Mouse (Mus musculus): ENCODE measurements at regions not wholly inside any gene's neighbourhood (a gene's known extent, or its start where the extent isn't known, plus 50 kb on each side); places are given as distances from the start of the nearest gene placed in this dataset.

DNA sequence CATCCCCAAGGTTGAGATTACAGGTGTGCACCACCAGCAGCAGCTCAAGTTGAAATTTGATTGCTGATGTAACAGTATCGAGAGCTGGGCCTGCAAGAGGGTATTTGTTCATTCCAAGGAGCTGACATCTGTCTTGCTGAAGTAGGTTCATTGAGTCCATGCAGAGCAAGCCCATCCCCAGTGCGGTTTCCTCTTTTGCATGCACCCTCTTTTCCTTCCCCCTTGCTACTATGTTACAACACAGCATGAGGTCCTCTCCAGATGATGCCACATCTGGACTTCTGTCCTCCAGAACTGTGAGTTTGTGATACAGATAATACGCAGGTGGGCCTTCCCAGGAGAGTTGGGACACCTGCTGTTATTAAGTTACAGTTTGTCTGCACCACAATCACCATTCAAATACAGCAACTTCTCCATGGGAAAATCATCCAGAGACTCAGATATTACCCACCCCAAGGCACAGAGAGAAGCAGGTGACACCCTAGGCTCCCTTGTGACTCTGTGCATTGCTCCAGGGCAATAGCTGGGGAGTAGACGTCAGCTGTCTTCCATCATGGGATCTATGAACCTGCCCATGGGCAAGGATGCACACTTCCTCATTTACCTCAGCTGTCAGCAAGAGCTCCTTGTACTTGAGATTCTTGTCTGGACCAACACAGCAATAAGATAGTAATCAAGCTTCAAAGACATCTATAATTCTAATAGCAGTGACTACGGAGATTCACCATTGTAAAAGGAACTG lies 137.8 kb downstream of the Ets2 start:
- DNase-seq = no peak

DNA sequence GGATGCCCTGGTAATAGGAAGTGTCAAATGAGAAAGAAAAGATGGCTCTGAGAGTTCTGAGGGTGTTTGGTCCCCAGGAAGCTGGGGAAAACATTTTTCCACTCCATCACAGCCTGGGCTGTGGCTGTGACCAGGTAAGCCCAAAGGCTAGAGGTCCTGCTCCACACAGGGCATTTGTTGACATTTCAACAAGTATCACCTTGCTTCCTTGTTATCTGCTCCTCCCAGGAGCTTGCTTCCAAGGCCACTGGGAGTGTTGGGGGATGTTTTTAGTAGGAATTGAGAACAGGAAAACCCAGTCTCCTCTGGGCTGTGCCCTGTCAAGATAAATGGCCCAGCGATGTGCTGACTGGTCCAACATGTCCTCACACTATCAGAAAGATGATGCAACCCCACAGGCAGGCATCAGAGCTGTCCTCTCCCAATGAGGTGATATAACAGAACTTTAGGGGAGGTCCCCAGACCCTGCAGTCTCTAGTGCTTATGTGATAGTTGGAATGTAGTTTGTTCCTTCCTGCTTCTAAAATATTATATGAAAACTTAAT lies 137.1 kb downstream of the Ets2 start:
- no peak for DNase-seq

DNA sequence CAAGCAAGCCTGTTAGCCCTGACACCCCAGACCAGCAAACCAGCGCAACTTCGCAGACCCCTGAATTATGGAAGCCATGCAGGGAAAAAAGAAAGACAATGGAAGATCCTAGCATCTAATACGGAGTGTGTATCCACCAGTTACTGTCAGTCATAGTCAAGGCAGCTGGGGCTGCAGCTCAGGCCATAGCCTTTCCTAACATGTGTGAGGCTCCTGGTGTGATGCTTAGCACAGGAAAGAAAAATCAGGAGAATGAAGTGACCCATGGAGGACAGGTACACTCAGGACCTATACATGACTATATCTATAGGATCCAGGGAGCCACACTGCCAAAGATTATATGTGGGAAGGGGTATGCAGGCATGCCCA lies 136.6 kb downstream of the Ets2 start:
- no peak for DNase-seq

DNA sequence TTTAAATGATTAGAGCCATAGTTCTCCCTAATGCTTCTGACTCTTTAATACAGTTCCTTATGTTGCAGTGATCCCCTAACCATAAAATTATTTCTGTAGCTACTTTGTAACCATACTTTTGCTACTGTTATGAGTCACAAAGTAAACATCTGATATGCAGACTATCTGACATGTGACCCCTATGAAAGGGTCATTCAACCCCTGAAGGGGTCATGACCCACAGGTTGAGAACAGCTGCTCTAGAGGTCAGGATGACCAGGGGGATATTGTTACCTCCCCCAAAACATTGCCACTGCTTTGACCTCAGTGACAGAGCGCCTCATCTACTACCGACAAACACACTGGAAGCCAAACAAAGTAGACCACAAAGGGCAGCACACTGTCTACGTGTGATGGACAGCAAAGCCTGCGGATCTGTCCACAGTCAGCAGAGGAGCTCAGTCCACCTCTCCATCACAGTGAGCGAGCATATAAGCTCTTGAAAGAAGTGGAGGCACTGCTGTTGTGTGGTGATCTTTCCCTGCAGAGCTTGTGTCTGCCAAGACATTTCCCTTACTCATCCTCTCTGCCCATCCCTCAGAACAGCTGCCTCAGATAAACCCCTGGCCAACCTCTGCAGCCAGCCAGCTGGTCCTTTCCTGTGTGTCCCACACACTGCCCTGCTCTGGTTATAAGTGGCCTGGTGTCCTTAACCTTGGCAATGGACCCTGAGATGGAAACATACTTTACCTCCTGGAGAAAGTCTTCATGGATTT lies 136.0 kb downstream of the Ets2 start:
- DNase-seq = no peak

DNA sequence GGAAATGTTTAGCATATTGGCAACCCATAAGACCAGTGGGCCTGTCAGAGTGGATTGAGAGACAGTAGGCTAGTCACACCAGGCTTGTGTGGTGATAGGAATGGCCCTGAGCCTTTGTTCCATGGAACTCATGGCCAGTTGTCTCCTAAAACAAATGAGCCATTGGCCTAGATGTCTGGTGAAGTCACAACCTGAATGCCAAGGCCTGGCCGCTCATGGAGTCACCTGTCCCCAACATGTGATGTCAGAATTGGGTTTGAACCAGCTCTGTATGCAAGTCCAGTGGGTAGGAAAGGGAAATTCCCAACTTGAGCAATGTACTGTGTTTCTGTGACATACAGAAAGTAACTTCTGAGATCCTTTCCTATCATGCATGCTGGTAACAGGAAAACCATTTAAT lies 134.1 kb downstream of the Ets2 start:
- no peak for DNase-seq

DNA sequence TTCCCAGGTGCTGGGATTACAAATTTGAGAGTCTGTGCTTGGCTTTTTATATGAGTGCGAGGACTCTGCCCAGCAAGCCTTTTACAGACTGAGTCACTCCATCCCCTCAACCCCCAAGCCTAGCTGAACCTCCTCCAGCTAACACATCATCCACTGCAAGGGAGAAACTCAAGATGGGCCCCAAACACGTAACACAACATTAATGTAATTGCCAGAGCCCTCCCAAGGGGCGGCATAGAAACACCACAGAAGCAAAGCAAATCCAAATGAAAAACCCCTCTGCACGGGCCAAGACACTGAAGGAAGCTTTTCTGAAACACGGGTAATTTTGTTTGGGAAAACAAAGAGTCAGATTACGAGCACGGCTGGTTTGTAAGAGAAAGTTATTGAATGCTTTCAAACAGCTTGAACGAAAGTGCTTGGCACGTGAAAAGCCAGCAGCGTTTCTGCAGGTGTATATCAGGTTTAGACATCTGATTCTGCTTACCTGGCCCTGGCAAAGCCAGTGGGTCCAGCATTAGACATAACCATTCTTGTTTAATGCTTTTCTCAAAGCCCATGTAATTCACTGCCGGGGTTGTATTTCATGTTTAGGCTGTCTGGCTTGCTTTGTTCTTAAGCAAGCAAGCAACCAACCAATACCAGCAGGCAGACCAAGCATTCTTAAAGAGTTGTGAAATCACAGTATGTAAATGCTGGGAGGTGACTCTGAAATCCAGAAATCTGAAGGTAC lies 132.8 kb downstream of the Ets2 start:
- no peak for DNase-seq

DNA sequence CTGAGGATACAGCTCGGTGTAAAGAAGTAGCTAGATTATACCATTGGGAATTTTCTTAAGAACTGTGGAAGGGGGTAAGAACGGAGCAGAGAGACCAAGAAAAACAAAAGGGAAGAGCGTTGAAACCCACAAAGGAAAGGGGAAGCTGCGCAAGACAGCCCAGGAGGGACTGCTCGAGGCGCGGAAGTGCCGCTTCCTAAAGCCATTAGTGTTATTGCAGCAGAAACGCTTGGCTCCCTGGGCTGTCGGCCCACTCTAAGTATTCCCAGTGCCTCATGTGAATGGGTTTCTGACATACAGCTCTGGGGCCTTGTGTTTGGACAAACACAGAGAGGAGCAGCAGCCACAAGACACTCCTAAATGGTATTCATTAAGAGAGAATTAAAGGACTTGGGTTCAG lies 131.6 kb downstream of the Ets2 start:
- DNase-seq = no peak

DNA sequence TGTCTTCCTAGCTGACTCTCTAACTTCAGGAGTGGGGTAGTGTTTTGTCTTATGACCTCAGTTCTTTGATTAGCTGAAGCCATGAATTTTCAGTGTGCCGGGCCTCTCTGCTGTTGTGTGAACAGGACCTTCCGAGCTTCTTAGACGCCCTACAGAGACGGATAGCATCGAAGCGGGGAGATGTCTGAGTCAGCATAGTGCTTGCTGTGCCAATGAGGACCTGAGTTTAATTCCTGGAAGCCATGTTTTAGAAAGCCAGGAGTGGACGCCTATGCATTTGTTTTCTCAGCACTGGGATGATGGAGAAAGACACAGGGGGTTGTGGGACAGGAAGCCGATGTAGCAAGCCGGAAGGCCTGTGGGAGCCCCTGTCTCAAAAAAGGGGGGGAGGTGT lies 130.5 kb downstream of the Ets2 start:
- no peak for DNase-seq

DNA sequence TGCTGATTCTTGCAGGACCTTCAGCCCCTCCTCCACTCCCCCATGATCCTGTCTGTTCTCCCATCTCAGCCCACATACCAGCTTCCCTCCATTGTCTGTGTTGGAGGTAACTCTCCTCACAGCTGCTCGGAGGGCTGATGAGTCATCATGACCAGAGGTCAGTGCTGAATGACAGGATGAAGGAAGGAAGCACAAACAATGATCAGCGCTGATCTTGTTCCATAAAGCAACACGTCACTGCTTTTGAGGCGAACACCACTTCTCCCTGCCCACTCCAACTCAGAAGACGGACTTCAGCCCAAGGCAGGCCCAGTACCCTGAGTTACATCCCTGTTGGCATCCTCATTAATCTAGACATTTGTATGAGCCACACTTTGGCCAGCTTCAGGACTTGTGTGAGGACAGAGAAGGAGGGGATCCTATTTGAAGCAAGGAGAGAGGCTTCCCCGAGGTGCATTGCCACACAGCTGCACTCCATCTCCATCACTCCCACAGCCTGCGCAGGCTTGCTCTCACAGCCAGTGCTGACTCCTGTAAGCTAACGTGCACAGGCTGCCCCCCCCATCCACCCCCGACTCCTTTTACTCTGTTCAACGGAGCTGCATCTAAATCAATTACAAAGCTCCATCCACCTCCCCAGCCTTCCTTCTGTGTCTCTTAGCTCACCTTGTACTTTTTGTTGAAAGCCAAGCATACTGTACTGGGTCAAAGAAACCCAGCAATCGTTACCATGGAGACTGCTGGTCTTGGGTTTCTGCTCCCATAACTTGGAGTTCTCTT lies 129.9 kb downstream of the Ets2 start:
- peak; percentile 23 for DNase-seq

DNA sequence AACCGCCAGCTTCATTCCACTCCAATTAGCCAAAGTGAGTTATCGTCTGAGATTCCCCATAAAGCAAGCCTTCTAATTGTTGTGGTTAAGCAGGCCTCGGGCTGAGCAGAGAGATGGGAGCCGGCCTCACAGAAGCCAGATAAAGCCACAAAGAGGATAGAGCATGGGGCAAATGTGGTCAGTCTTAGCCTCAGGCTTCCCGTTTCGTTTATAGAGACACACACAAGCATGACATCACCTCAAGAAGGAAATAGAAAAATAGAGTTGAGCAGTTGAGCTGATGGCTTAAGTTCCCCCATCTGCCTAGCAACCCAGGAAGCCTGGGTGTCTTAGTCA lies 125.5 kb downstream of the Ets2 start:
- no peak for DNase-seq

DNA sequence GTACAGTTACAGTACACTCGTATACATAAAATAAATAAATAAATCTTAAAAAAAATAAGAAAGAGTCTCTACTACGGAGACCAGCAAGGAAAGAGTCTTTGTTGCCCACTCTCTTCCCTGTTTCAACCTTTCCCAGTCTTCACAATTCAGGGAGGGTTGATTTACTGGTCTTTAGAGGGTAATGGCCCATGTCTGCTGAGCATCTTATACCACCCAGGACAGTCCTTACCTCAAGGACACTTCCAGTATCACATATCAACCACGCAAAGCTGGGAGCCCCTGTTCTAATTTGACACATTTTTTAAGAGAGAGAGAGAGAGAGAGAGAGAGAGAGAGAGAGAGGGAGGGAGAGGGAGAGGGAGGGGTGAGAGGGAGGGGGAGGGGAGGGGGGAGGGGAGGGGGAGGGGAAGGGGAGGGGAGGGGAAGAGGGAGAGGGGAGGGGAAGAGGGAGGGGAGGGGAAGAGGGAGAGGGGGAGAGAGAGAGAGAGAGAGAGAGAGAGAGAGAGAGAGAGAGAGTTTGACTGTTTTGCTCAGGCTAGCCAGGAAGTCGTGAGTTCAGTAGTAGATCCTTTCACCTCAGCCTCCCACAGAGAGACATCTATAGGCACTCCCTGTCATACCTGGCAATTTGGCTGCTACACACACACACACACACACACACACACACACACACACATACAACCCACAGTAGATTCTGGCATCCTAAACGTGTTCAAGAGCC lies 125.0 kb downstream of the Ets2 start:
- no peak for DNase-seq

DNA sequence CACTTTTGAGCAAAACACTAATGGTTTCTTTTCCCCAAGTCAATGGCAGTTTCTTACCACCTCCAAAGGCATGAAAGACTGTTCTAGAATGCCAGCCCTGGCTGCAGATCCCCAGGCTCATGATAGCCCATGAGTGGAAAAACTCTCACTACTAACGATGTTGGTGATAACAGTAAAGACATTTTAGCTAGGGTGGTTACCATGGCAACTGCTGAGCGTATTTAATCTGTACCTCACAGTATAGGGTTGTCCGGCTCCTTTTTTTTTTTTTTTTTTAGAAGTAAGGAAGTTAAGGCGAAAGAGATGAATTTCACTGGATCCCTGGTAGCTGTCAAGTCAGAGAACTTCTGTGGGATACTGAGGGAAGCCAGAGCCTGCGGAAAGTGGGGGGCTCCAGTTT lies 123.8 kb downstream of the Ets2 start:
- DNase-seq = no peak

DNA sequence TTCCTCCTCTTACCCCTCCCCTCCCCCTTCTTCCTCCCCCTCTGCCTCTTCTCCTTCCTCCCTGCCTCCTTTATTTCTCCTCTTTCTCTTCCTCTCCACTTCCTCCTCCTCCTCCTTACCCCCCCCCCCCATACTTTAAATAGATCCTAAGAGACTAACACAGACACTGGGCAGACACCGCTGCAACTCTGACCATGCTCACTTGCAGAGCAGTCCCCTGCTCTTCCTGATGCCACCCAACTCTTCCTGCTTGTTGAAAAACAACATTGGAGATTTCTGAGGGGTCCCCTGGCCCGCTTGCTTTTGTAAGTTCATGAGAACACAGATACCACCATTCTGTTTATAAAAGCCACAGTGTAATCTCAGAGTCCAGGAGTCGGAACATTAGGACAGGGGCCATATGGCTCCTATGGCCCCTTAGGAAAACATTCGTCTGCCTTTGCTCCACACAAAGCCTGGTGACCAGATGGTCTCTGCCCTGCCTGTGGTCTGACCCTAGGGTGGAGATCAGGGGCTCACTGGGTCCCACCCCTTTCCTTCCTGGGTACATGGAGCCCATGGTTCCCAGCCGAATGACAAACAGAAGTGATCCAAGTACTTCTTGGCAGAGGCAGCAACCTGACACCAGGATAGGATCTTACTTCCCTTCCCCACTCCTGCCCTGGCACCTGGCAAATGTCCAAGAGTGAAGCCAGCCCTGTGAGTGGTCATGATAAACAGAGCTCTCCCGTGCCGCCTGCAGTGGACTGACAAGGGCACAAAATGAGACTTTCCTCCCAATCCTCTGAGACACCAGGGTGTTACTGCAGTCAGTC lies 123.1 kb downstream of the Ets2 start:
- DNase-seq = no peak

DNA sequence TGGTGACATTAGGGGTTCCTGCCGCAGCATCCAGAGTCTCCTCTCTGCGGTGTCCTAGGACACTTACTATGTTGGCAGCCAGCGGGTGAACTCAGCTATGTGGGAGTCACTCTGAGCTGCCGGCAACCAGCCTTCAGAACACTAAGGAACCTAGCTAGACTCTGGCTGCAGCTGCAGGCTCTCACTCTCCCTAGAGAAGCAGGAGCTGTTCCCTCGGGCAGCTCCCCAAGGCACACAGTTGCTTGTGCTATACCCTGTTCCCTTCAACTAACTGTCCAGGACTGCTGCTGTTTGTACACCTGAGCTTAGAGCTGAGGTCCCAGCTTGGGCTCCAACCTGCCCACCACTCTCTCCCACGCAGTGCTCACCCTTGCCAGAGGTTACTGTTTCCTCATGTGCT lies 121.9 kb downstream of the Ets2 start:
- DNase-seq = no peak

DNA sequence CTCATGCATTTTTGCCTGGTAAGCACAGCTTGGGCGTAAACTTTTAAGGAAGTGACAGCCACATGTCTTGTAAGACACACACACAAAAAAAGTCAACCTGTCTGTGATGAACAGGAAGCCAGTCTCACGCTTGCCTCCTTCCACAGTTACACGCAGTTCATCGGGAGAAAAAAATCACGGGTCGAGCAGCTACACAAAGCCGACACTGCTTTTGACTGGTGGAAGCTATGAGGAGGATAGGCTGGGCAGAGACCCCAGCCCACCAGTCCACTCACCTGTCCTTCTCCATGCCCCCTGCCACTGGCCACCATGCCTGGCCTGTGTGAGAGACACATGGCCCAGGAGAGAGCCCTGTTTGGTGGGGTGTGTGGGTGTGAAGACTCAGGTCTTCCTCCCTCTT lies 119.2 kb downstream of the Ets2 start:
- DNase-seq = no peak

DNA sequence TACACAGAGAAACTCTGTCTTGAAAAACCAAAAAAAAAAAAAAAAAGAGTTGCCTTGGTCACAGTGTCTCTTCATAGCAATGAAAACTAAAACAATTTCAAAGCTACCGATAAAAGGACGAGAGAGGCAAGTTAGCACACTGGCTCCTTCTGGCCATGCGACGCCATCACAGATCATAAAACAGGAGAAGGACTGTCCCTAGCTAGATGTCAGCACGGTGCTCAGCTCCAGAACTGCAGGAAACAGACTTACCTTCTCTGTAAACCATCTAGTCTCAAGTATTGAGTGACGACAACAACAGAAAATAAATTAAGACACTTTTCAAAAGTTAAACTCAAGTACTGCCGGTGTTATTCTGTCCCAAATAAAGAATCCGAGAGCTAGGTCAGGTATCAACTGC lies 118.7 kb downstream of the Ets2 start:
- no peak for DNase-seq

DNA sequence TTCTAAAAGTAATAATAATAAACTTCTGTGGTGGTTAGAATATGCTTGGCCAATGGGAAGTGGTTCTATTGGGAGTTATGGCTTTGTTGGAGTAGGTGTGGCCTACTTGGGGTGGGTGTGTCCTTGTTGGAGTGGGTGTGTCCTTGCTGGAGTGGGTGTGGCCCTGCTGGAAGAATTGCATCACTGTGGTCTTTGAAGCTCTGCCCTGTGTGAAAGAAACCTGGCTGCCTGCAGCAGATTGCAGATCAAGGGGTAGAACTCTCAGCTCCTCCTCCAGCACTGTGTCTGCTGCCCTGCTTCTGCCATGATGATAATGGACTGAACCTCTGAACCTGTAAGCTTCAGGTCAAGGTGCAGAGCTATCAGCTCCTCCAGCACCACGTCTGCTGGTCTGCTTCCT lies 118.1 kb downstream of the Ets2 start:
- peak; percentile 47 for DNase-seq

DNA sequence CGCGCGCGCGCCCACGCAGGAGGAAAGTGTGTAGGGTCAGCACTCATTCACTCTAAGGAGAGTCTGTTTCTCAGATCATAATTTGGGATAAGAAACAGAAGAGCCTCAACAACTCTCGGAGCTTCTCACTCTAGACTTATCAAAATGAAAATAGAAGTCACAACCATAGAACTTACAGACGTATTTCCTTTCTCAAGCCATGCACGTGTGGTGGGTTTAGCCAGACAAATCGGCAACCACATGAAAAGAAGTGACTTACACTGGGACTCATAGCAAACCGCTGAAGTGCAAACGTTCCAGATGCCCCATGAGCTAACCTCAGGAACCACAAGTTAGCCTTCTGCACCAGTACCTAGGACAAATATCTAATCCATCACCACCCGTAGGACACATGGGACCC lies 114.1 kb downstream of the Ets2 start:
- DNase-seq = no peak

DNA sequence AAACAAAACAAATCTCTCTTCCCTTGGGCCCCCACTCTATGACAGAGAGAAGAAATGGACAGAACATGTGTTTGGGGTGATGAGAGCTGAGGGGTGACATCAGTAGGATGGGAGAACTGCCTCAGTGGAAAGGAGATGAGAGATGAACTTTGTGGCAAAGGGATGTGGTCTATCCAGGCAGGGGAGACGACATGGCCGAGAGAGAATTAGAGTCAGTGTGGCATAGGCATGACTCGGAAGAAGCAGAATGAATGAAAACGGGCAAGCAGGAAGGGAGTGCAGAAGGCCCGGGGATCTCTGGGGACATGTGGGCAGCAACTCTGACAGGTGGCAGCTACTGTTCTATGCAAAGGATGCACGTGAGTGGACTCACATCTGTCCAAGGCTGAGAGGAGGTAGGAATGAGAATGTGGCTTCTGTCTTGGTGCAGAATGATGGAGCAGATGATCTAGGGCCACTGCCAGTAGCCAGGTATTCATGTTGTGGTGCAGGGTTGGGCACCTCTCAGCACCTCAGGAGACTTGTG lies 113.4 kb downstream of the Ets2 start:
- DNase-seq = no peak

DNA sequence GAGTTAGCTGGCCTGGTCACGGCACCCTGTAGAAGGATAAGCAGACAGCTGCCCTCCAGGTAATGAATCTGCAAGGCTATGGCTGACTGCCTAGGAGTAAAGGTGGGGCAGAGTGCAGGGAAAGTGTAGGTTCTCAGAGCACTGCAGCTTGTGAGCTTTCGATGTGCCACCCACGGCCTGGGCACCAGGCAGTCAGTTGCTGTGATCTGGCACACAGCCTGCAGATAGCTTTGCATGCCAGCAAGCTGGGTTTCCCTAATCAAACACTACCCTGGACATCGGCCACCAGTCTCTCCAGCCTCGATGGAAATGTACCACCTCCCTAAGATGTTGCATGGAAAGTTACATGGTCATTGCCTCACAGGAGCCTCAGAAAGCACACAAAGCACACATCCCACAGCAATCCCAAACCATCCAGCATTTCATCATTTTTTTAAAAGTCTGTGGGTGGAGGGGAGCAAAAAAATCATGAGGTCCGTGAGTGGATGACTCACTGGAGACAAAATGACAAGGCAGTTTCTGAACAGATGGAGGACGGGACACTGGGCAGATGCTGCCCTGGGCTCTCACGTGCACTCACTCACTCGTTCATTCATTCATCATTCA lies 112.7 kb downstream of the Ets2 start:
- no peak for DNase-seq

DNA sequence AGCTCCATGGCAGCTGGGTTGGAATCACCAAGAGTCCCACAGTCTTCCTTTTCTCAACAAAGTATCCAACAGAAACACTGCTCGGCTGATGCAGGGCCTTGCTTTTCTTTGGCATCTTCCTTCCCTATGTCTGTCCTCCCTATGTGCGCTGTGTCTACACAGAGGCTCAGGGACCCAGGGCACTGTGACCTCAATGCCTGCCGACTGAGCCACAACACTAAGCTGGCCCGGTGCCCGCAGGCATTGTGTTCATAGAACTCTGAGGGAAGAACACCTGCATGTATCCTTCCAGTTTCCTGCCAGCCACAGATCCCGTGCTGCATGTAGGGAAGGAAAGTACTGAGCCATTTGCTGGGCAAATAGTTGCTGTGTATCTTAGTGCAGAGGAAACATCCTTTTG lies 109.2 kb downstream of the Ets2 start:
- DNase-seq = no peak
